In genomic region chr5:123683043-123683376, GRCm38 (mm10) we compare ENCODE assay signal across 8 mouse cellular contexts. TPM values are rescaled to one million over a fixed set of nuclear protein-coding genes. Genes with fewer than 3 reads are reported as not detected.
A peak's percentile ranks its signal among the peaks of the same experiment; 100 is the strongest.
DNase-seq lines count a peak whose midpoint lies in the region; ATAC-seq and TF ChIP-seq lines count a peak whose summit lies in the region.

No protein-coding gene starts in this region.

- TF ChIP-seq RAD21 in MEL (IDR thresholded peaks at IDR 0.05; ENCODE audit: low read depth, low read length) = no peak

- no peak for TF ChIP-seq CTCF in heart, adult 2 months (IDR thresholded peaks at IDR 0.05)
- TF ChIP-seq CTCF in MEL (IDR thresholded peaks at IDR 0.05 in 2 of 3, conservative IDR thresholded peaks at IDR 0.05 in 1 of 3; ENCODE audit: control insufficient read depth in 1 of 3, insufficient read depth in 1 of 3, low read depth in 2 of 3, low read length in 3 of 3, poor library complexity in 1 of 3, severe bottlenecking in 1 of 3) = no peak
- no peak for TF ChIP-seq CTCF in intestine, postnatal 0 days (IDR thresholded peaks at IDR 0.05; ENCODE audit: low read depth)

- 0 out of 2 replicates have a peak overlapping the region, but pooled peaks have one; percentile 22 for H3K9ac ChIP-seq in heart, adult 2 months (ENCODE audit: low read depth, low read length)
- peak overlapping the region; percentile 92 for H3K9ac ChIP-seq in MEL (ENCODE audit: control insufficient read depth, low read depth, low read length, poor library complexity, severe bottlenecking)
- H3K9ac ChIP-seq in forebrain, embryonic 12.5 days = peak overlapping the region; percentile 100
- peak overlapping the region; percentile 89 for H3K9ac ChIP-seq in intestine, postnatal 0 days (ENCODE audit: low read depth, low read length)
- H3K9ac ChIP-seq in stomach, embryonic 16.5 days (ENCODE audit: low read length) = peak overlapping the region; percentile 99

- H3K27me3 ChIP-seq in heart, adult 2 months (ENCODE audit: control insufficient read depth, insufficient read depth, low read length) = no peaks in the 10 kb centered on the region
- no peaks in the 10 kb centered on the region for H3K27me3 ChIP-seq in MEL (ENCODE audit: control insufficient read depth in 1 of 2, insufficient read depth in 2 of 2, low read length in 2 of 2)
- H3K27me3 ChIP-seq in forebrain, embryonic 12.5 days = no peaks in the 10 kb centered on the region
- H3K27me3 ChIP-seq in intestine, postnatal 0 days (replicated peaks; ENCODE audit: control insufficient read depth, insufficient read depth, low read length) = no peaks in the 10 kb centered on the region
- H3K27me3 ChIP-seq in stomach, embryonic 16.5 days (ENCODE audit: control insufficient read depth, insufficient read depth, low read length) = no peaks in the 10 kb centered on the region

- no peaks in the 10 kb centered on the region for H3K9me3 ChIP-seq in MEL (replicated peaks; ENCODE audit: insufficient read depth, low read length)
- no peaks in the 10 kb centered on the region for H3K9me3 ChIP-seq in forebrain, embryonic 12.5 days
- H3K9me3 ChIP-seq in intestine, postnatal 0 days (ENCODE audit: control insufficient read depth) = no peaks in the 10 kb centered on the region
- no peaks in the 10 kb centered on the region for H3K9me3 ChIP-seq in stomach, embryonic 16.5 days (replicated peaks; ENCODE audit: control insufficient read depth, low read length)

- under 1% methylated on average over 6 of the region's 6 CpGs for WGBS in heart, adult 2 months
- WGBS in forebrain, embryonic 12.5 days = 5% methylated on average over 6 of the region's 6 CpGs
- 7% methylated on average over 6 of the region's 6 CpGs for WGBS in intestine, postnatal 0 days
- WGBS in stomach, embryonic 16.5 days = 7% methylated on average over 6 of the region's 6 CpGs

- intact Hi-C loops in heart, adult 2 months (cut with DNase I) = loop anchor here (1.0 to 5.0 kb wide), 3 partner anchors 21 to 56 kb away; no protein-coding TSS in a partner anchor

- no peak for DNase-seq in heart, adult 2 months
- DNase-seq in heart, adult 8-10 months (ENCODE audit: low spot score) = no peak
- DNase-seq in MEL (ENCODE audit: low read depth, low spot score) = no peak
- DNase-seq in lung, postnatal 10 days = peak; percentile 63
- DNase-seq in urinary bladder, postnatal 25 days (ENCODE audit: low spot score) = no peak

- H3K4me2 ChIP-seq in forebrain, embryonic 12.5 days = peak overlapping the region; percentile 70
- H3K4me2 ChIP-seq in intestine, postnatal 0 days (replicated peaks; ENCODE audit: low read depth) = peak overlapping the region; percentile 96
- peak overlapping the region; percentile 98 for H3K4me2 ChIP-seq in stomach, embryonic 16.5 days (ENCODE audit: low read depth, low read length)

- peaks cover 14% of the 10 kb centered on the region for H3K36me3 ChIP-seq in heart, adult 2 months (ENCODE audit: control insufficient read depth, insufficient read depth, low read length)
- H3K36me3 ChIP-seq in MEL (ENCODE audit: control insufficient read depth in 1 of 2, insufficient read depth in 2 of 2, low read length in 2 of 2) = peaks cover 0 to 9% of the 10 kb centered on the region in 2 experiments; a peak in 2 of 4 replicates
- H3K36me3 ChIP-seq in forebrain, embryonic 12.5 days (replicated peaks) = no peaks in the 10 kb centered on the region
- no peaks in the 10 kb centered on the region for H3K36me3 ChIP-seq in intestine, postnatal 0 days (ENCODE audit: control insufficient read depth, insufficient read depth)
- no peaks in the 10 kb centered on the region for H3K36me3 ChIP-seq in stomach, embryonic 16.5 days (ENCODE audit: control insufficient read depth, insufficient read depth, low read length)

- H3K79me2 ChIP-seq in heart, adult 2 months (replicated peaks; ENCODE audit: control insufficient read depth, insufficient read depth, low read length) = peaks cover 2% of the 10 kb centered on the region
- H3K79me2 ChIP-seq in MEL (ENCODE audit: control insufficient read depth, insufficient read depth, low read length, poor library complexity) = peaks cover 21% of the 10 kb centered on the region

- peaks cover 17% of the 10 kb centered on the region for H3K4me1 ChIP-seq in heart, adult 2 months (ENCODE audit: control insufficient read depth, insufficient read depth, low read length)
- peaks cover 4 to 10% of the 10 kb centered on the region in 2 experiments; a peak in 3 of 4 replicates for H3K4me1 ChIP-seq in MEL (ENCODE audit: control insufficient read depth in 1 of 2, insufficient read depth in 2 of 2, low read length in 2 of 2)
- peaks cover 33% of the 10 kb centered on the region for H3K4me1 ChIP-seq in forebrain, embryonic 12.5 days
- no peaks in the 10 kb centered on the region; the same call in 1 of the 2 replicates for H3K4me1 ChIP-seq in intestine, postnatal 0 days (replicated peaks; ENCODE audit: control insufficient read depth, insufficient read depth, low read length)
- peaks cover 30% of the 10 kb centered on the region for H3K4me1 ChIP-seq in stomach, embryonic 16.5 days (ENCODE audit: control insufficient read depth, insufficient read depth, low read length)

- ATAC-seq in forebrain, embryonic 12.5 days (ENCODE audit: low FRiP score) = 0 out of 2 replicates have a peak, but pooled peaks have one; percentile 53
- no peak for ATAC-seq in intestine, postnatal 0 days
- ATAC-seq in stomach, embryonic 16.5 days (ENCODE audit: insufficient read depth, low FRiP score) = no peak

- 0 out of 2 replicates have a peak, but pooled peaks have one; percentile 22 for TF ChIP-seq POLR2A in heart, adult 2 months (IDR thresholded peaks at IDR 0.05; ENCODE audit: insufficient read depth, low read depth, low read length)
- no peak for TF ChIP-seq POLR2A in MEL (IDR thresholded peaks at IDR 0.05; ENCODE audit: control insufficient read depth in 1 of 2, insufficient read depth in 1 of 2, low read depth in 1 of 2, low read length in 2 of 2, poor library complexity in 1 of 2)

- peak overlapping the region; percentile 97 for H3K27ac ChIP-seq in heart, adult 2 months
- peak overlapping the region; percentile 5; the same call in 1 of the 2 replicates for H3K27ac ChIP-seq in MEL (ENCODE audit: control insufficient read depth, low read depth, low read length)
- peak overlapping the region; percentile 99; the same call in 1 of the 2 replicates for H3K27ac ChIP-seq in forebrain, embryonic 12.5 days
- H3K27ac ChIP-seq in intestine, postnatal 0 days (ENCODE audit: low read depth, low read length) = peak overlapping the region; percentile 93; the same call in 1 of the 2 replicates
- H3K27ac ChIP-seq in stomach, embryonic 16.5 days (ENCODE audit: low read length) = peak overlapping the region; percentile 92; the same call in 1 of the 2 replicates

- no peak for TF ChIP-seq EP300 in heart, adult 2 months (IDR thresholded peaks at IDR 0.05; ENCODE audit: insufficient read depth, low read depth, low read length)
- no peak for TF ChIP-seq EP300 in MEL (IDR thresholded peaks at IDR 0.05; ENCODE audit: low read depth in 1 of 2, low read length in 2 of 2)

- peak overlapping the region; percentile 69 for H3K4me3 ChIP-seq in heart, adult 2 months
- H3K4me3 ChIP-seq in MEL (ENCODE audit: control insufficient read depth in 1 of 2, insufficient read depth in 1 of 2, low read depth in 2 of 2, low read length in 2 of 2) = peak overlapping the region; percentile 84 to 99
- H3K4me3 ChIP-seq in forebrain, embryonic 12.5 days (replicated peaks) = peak overlapping the region; percentile 98
- H3K4me3 ChIP-seq in intestine, postnatal 0 days (ENCODE audit: low read depth, low read length) = peak overlapping the region; percentile 84
- H3K4me3 ChIP-seq in stomach, embryonic 16.5 days (replicated peaks; ENCODE audit: low read length) = peak overlapping the region; percentile 93

TF ChIP-seq in MEL, 35 proteins besides CTCF, POLR2A, EP300 and RAD21:
- TF ChIP-seq BHLHE40 (IDR thresholded peaks at IDR 0.05; ENCODE audit: borderline replicate concordance, low read depth, low read length) (no peak; the same call in 1 of the 2 replicates), UBTF (IDR thresholded peaks at IDR 0.05; ENCODE audit: borderline replicate concordance, insufficient read depth, low read depth, low read length) (no peak), MYC (IDR thresholded peaks at IDR 0.05; ENCODE audit: low read depth, low read length) (peak; percentile 43; the same call in 1 of the 2 replicates), MXI1 (IDR thresholded peaks at IDR 0.05; ENCODE audit: low read depth, low read length) (peak; percentile 91), TAL1 (IDR thresholded peaks at IDR 0.05; ENCODE audit: low read length) (no peak)

RNA-seq across cellular contexts. Expression of gene Clip1, which starts 1.4 kb away (rescaled TPM):
- 100 to 1,000 TPM; 156 to 195 TPM for total RNA-seq in heart, adult 2 months (2021)
- polyA plus RNA-seq in heart, adult 2 months (2012; rRNA removed) = 77.2 and 107 TPM in 2 replicates
- total RNA-seq in heart, adult 8-10 months (2022) = 100 to 1,000 TPM; 213 to 261 (median 228) TPM
- 13.3 and 16.2 TPM in 2 replicates for total RNA-seq in MEL (2012; rRNA removed)
- polyA plus RNA-seq in MEL (2012; ENCODE audit: insufficient read depth in 1 of 2, insufficient read length in 2 of 2, low read depth in 1 of 2, low replicate concordance in 2 of 2, missing spikeins in 1 of 2) = 10 to 100 TPM in 1 of 2 experiments, not detected in 1; 23.0 TPM
- 72.0 and 72.7 TPM in 2 replicates for polyA plus RNA-seq in forebrain, embryonic 12.5 days (2016; fragmentation: Nextera tagmentation; extraction: Ambion mirVana)
- polyA plus RNA-seq in intestine, postnatal 0 days (2015; fragmentation: Nextera tagmentation; extraction: Ambion mirVana) = 15.7 and 17.7 TPM in 2 replicates
- polyA plus RNA-seq in stomach, embryonic 16.5 days (2015; fragmentation: Nextera tagmentation; extraction: Ambion mirVana) = 40.6 and 46.1 TPM in 2 replicates

RNA-seq across cellular contexts. Expression of gene Zcchc8, which starts 37.9 kb away (rescaled TPM):
- 10 to 100 TPM; 23.2 to 24.9 TPM for total RNA-seq in heart, adult 2 months (2021)
- 12.6 and 16.1 TPM in 2 replicates for polyA plus RNA-seq in heart, adult 2 months (2012; rRNA removed)
- total RNA-seq in heart, adult 8-10 months (2022) = 10 to 100 TPM; 18.3 to 22.5 (median 20.3) TPM
- total RNA-seq in MEL (2012; rRNA removed) = 17.2 and 18.4 TPM in 2 replicates
- 10 to 100 TPM in 1 of 2 experiments, not detected in 1; 57.4 TPM for polyA plus RNA-seq in MEL (2012; ENCODE audit: insufficient read depth in 1 of 2, insufficient read length in 2 of 2, low read depth in 1 of 2, low replicate concordance in 2 of 2, missing spikeins in 1 of 2)
- polyA plus RNA-seq in forebrain, embryonic 12.5 days (2016; fragmentation: Nextera tagmentation; extraction: Ambion mirVana) = 103 and 109 TPM in 2 replicates
- 27.1 and 32.6 TPM in 2 replicates for polyA plus RNA-seq in intestine, postnatal 0 days (2015; fragmentation: Nextera tagmentation; extraction: Ambion mirVana)
- 61.1 and 64.5 TPM in 2 replicates for polyA plus RNA-seq in stomach, embryonic 16.5 days (2015; fragmentation: Nextera tagmentation; extraction: Ambion mirVana)

Comparison
In these comparisons a context has a peak if more than half of its experiments do, and no peak if none do; other contexts are left out.
1. H3K27ac ChIP-seq: peak in every context shown above with its lines; median percentile 99 in forebrain, embryonic 12.5 days; 97 in heart, adult 2 months; 93 in intestine, postnatal 0 days; 92 in stomach, embryonic 16.5 days; 5 in MEL.
2. H3K9ac ChIP-seq: peak in every context shown above with its lines; median percentile 100 in forebrain, embryonic 12.5 days; 99 in stomach, embryonic 16.5 days; 92 in MEL; 89 in intestine, postnatal 0 days; 22 in heart, adult 2 months.